Mouse (Mus musculus) kidney, embryonic 14.5 days (tissue): ENCODE measurements around the gene Gpr107. TPM values are rescaled to one million over a fixed set of nuclear protein-coding genes. Genes with fewer than 3 reads are reported as not detected.

ENCODE experiments used
- ATAC-seq: fragments of 200-750 bp; cut with Nextera tagmentation; 2 replicates; pipeline ENCODE4 v1.8.0; 2017; ENCODE audit warnings: moderate number of reproducible peaks, mild to moderate bottlenecking, moderate TSS enrichment, moderate library complexity; ENCODE audit not compliant: low FRiP score, low TSS enrichment
- H3K27ac ChIP-seq: fragments of 300-500 bp; sonication (generic); 2 replicates; pipeline ENCODE4 v1.5.1; 2014; ENCODE audit warnings: low read depth, mild to moderate bottlenecking, low read length, moderate library complexity, mixed read lengths
- H3K27me3 ChIP-seq: fragments of 300-500 bp; sonication (generic); 2 replicates; pipeline ENCODE4 v1.6.1; 2014; ENCODE audit warnings: mild to moderate bottlenecking, low read length; ENCODE audit not compliant: control insufficient read depth, insufficient read depth
- H3K36me3 ChIP-seq: fragments of 300-500 bp; sonication (generic); 2 replicates; pipeline ENCODE4 v1.6.1; 2014; ENCODE audit warnings: low read length, mixed read lengths; ENCODE audit not compliant: control insufficient read depth, insufficient read depth
- H3K4me1 ChIP-seq: fragments of 300-500 bp; sonication (generic); 2 replicates; pipeline ENCODE4 v1.6.1; 2014; ENCODE audit warnings: low read length, mixed read lengths; ENCODE audit not compliant: control insufficient read depth, insufficient read depth
- H3K4me2 ChIP-seq: fragments of 300-500 bp; sonication (generic); replicated peaks from 2 replicates; pipeline ENCODE4 v1.6.1; 2014; ENCODE audit warnings: low read depth, mild to moderate bottlenecking, low read length
- H3K4me3 ChIP-seq: fragments of 300-500 bp; sonication (generic); 2 replicates; pipeline ENCODE4 v1.5.1; 2014; ENCODE audit warnings: mild to moderate bottlenecking, low read length
- H3K9ac ChIP-seq: fragments of 300-500 bp; sonication (generic); 2 replicates; pipeline ENCODE4 v1.6.1; 2014; ENCODE audit warnings: low read depth, mild to moderate bottlenecking, low read length, moderate library complexity
- H3K9me3 ChIP-seq: fragments of 300-500 bp; sonication (generic); 2 replicates; pipeline ENCODE4 v1.6.1; 2016; ENCODE audit warnings: low read length; ENCODE audit not compliant: control insufficient read depth
- WGBS: fragments of 180-500 bp; shearing (Covaris S2); extraction: QIAGEN DNeasy Blood & Tissue Kit; methylation state at CpG from one replicate; pipeline ENCODE4 v1.1.7; 2014; 5-methylcytosine and 5-hydroxymethylcytosine counted together
- polyA plus RNA-seq: library from polyadenylated mRNA; unstranded; fragments of >200 nt; fragmentation: Nextera tagmentation; extraction: Ambion mirVana; gene quantifications from 2 replicates; pipeline ENCODE4 v1.2.1, GENCODE M21; 2014

Gene Gpr107
- polyA plus RNA-seq, 1 experiment from 2014 or later = 27.5 TPM

GRCm38 (mm10) chr2:31246251-31246971 lies 94.3 kb downstream of the Gpr107 start:
- Histone ChIP-seq H3K9ac (peak overlapping the region; percentile 93), H3K9me3 (no peaks in the 10 kb centered on the region), H3K4me1 (peaks cover 28% of the 10 kb centered on the region), H3K4me3 (peak overlapping the region; percentile 83), H3K4me2 (peak overlapping the region; percentile 84), H3K27me3 (no peaks in the 10 kb centered on the region), H3K27ac (peak overlapping the region; percentile 73; the same call in 1 of the 2 replicates), H3K36me3 (peaks cover 5% of the 10 kb centered on the region; the same call in 1 of the 2 replicates)
- ATAC-seq = peak; percentile 60
- WGBS = under 1% methylated on average over 34 of the region's 41 CpGs

DNA sequence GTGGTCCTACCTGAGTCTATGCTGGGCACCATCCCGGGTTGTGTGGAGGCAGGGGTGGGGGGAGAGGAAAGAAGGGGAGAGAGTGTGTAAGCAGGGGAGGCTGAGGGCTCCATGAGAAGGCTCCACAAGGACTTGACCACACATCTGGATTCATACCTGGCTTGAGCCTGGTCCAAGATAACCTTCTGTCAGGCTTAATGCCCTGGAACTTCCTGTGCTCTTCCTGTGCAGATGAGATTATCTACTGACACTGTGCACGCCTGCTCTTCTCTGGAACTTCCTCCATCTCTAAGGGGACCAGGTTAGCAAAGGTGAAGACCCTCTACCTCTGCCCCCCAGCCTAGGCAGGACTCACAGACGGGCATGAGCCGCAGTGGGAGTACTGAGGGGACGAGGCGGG lies 96.7 kb downstream of the Gpr107 start:
- no peak overlapping the region for H3K4me3 ChIP-seq
- peaks cover 29% of the 10 kb centered on the region for H3K4me1 ChIP-seq
- no peak overlapping the region for H3K9ac ChIP-seq
- peaks cover 5% of the 10 kb centered on the region; the same call in 1 of the 2 replicates for H3K36me3 ChIP-seq
- H3K4me2 ChIP-seq = no peak overlapping the region
- no peaks in the 10 kb centered on the region for H3K27me3 ChIP-seq
- no peak for ATAC-seq
- WGBS = 86% methylated on average over 6 of the region's 6 CpGs
- no peaks in the 10 kb centered on the region for H3K9me3 ChIP-seq
- H3K27ac ChIP-seq = no peak overlapping the region

- no peak overlapping the region for H3K9ac ChIP-seq
- H3K9me3 ChIP-seq = no peaks in the 10 kb centered on the region
- H3K4me2 ChIP-seq = no peak overlapping the region
- WGBS = 88% methylated on average over 4 of the region's 4 CpGs
- no peak overlapping the region for H3K4me3 ChIP-seq
- H3K27ac ChIP-seq = no peak overlapping the region
- H3K36me3 ChIP-seq = peaks cover 5% of the 10 kb centered on the region; the same call in 1 of the 2 replicates
- H3K4me1 ChIP-seq = peaks cover 35% of the 10 kb centered on the region
- H3K27me3 ChIP-seq = no peaks in the 10 kb centered on the region
- ATAC-seq = no peak
Measured at GRCm38 (mm10) chr2:31252167-31252566, 100.1 kb downstream of the Gpr107 start.

GRCm38 (mm10) chr2:31253463-31253862 lies 101.3 kb downstream of the Gpr107 start:
- ATAC-seq = no peak
- H3K9me3 ChIP-seq = no peaks in the 10 kb centered on the region
- no peak overlapping the region for H3K9ac ChIP-seq
- H3K36me3 ChIP-seq = peaks cover 5% of the 10 kb centered on the region; the same call in 1 of the 2 replicates
- WGBS = 71% methylated on average over 3 of the region's 3 CpGs
- H3K4me1 ChIP-seq = peaks cover 38% of the 10 kb centered on the region
- no peak overlapping the region for H3K4me2 ChIP-seq
- no peak overlapping the region for H3K27ac ChIP-seq
- H3K27me3 ChIP-seq = no peaks in the 10 kb centered on the region
- H3K4me3 ChIP-seq = no peak overlapping the region

DNA sequence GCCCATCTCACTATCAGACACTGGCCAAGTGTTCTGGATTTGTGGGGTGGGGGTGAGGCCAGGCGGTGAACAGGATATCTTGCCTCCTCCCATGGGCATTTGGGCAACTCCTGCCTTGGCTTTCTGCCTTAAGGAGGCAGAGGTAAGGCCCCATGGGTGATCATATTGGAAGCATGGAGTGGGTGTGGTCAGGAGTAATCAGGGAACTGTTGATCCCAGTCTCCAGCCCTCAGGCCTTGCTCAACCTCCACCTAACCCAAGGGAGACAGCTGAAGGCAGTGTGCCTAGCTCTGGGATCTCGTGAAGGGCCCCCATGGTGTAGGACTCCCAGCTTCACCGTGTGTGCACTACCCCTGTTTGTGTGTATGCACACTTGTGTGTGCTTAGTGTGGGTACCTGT lies 102.7 kb downstream of the Gpr107 start:
- no peaks in the 10 kb centered on the region for H3K36me3 ChIP-seq
- no peak for ATAC-seq
- H3K9me3 ChIP-seq = no peaks in the 10 kb centered on the region
- no peak overlapping the region for H3K4me2 ChIP-seq
- 93% methylated on average over 3 of the region's 3 CpGs for WGBS
- H3K4me3 ChIP-seq = no peak overlapping the region
- peak overlapping the region; percentile 93 for H3K27ac ChIP-seq
- no peak overlapping the region for H3K9ac ChIP-seq
- H3K4me1 ChIP-seq = peaks cover 47% of the 10 kb centered on the region
- no peaks in the 10 kb centered on the region for H3K27me3 ChIP-seq

GRCm38 (mm10) chr2:31255952-31256938 lies 104.1 kb downstream of the Gpr107 start:
- 0 out of 2 replicates have a peak overlapping the region, but pooled peaks have one; percentile 9 for H3K9ac ChIP-seq
- H3K9me3 ChIP-seq = no peaks in the 10 kb centered on the region
- WGBS = 11% methylated on average over 21 of the region's 21 CpGs
- H3K36me3 ChIP-seq = no peaks in the 10 kb centered on the region
- ATAC-seq = peak; percentile 45
- H3K27ac ChIP-seq = peak overlapping the region; percentile 93
- no peaks in the 10 kb centered on the region for H3K27me3 ChIP-seq
- H3K4me3 ChIP-seq = no peak overlapping the region
- H3K4me1 ChIP-seq = peaks cover 44% of the 10 kb centered on the region
- peak overlapping the region; percentile 30 for H3K4me2 ChIP-seq

DNA sequence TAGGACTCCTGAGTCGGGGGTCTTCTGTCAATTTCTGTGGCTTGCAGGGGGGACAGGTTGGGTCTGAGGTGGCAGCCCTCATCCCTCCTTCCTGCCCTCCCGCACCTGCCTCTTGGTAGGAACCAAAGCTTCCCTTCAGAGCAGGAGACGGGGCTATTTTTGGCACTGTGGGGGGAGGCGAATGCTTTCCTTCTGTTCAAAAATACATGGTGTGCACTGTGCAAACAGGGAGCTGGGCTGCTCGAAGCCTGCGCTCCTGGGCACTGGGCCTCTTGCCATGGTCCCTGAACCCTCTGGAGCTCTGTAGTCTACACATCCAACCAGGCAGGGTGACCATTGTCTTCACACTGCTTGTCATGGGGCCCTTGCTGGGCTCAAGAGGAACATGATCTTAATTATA lies 105.0 kb downstream of the Gpr107 start:
- peaks cover 44% of the 10 kb centered on the region for H3K4me1 ChIP-seq
- H3K27me3 ChIP-seq = no peaks in the 10 kb centered on the region
- WGBS = 66% methylated on average over 6 of the region's 6 CpGs
- peak overlapping the region; percentile 30; the same call in 1 of the 2 replicates for H3K4me2 ChIP-seq
- no peaks in the 10 kb centered on the region for H3K9me3 ChIP-seq
- H3K4me3 ChIP-seq = no peak overlapping the region
- H3K9ac ChIP-seq = no peak overlapping the region
- 0 out of 2 replicates have a peak overlapping the region, but pooled peaks have one; percentile 44 for H3K27ac ChIP-seq
- no peaks in the 10 kb centered on the region for H3K36me3 ChIP-seq
- ATAC-seq = no peak

DNA sequence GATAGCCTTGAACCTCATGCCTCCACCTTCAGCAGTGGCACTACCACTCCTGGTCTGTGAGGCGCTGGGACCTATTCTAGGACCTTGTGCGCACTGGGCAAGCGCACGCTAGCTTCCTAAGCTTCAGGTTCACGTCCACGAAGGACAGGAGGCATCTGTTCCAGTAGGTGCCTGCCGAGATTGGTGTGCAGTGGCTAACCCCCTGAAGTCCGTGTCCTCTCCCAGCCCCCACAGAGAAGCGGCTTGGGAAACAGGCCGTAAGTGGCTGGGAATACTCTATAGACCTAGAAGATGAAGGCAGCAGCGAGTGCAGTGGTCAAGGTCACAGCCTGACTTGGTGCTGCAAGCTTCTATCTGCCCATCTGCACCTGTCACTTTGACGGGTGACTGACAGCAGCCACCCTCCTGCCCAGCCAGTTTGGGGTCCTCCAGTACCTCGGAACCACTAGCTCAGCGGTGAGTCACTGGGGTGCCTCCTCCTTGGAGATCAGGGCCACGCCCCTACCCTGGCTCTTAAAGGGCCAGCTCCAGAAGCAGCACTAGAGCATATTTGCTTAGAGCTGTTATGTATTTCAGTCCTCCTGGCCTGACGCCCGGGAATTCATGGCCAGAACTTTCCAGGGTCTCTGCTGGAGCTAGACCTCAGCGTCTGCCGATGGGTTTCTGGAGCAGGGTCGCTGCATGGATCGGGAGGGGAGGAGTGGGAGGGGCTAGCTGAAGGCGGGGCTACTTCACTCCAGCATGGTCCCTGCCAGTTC lies 106.7 kb downstream of the Gpr107 start:
- Histone ChIP-seq H3K9me3 (no peaks in the 10 kb centered on the region), H3K36me3 (no peaks in the 10 kb centered on the region), H3K4me2 (peak overlapping the region; percentile 54), H3K27me3 (no peaks in the 10 kb centered on the region), H3K4me3 (peak overlapping the region; percentile 43), H3K9ac (peak overlapping the region; percentile 37; the same call in 1 of the 2 replicates), H3K4me1 (peaks cover 50% of the 10 kb centered on the region), H3K27ac (peak overlapping the region; percentile 13; the same call in 1 of the 2 replicates)
- ATAC-seq = peak; percentile 66
- 10% methylated on average over 22 of the region's 22 CpGs for WGBS
